Mouse (Mus musculus): ENCODE data around the gene Gata1. TPM values are rescaled to one million over a fixed set of nuclear protein-coding genes. Genes with fewer than 3 reads are reported as not detected.

Gata1 gene
- polyA plus RNA-seq, 1 experiment from 2014 or later = 0.22 TPM

- no peak for ATAC-seq (ENCODE audit: low FRiP score, low read depth)
- WGBS = 32% methylated on average over 5 of the region's 5 CpGs
- H3K9ac ChIP-seq = no peak overlapping the region
- H3K4me3 ChIP-seq = no peak overlapping the region
- H3K9me3 ChIP-seq = no peaks in the 10 kb centered on the region
- no peaks in the 10 kb centered on the region for H3K27me3 ChIP-seq
- no peaks in the 10 kb centered on the region for H3K4me1 ChIP-seq (replicated peaks)
- H3K27ac ChIP-seq (replicated peaks) = no peak overlapping the region
- no peaks in the 10 kb centered on the region for H3K36me3 ChIP-seq
- no peak overlapping the region for H3K4me2 ChIP-seq
These were observed 24.1 kb upstream of the Gata1 start for GRCm38 (mm10) chrX:8002001-8002400.

GRCm38 (mm10) chrX:8000546-8001192 is 22.8 kb upstream of the Gata1 start:
- Histone ChIP-seq H3K9ac (no peak overlapping the region), H3K4me2 (no peak overlapping the region), H3K27me3 (no peaks in the 10 kb centered on the region), H3K36me3 (no peaks in the 10 kb centered on the region), H3K4me3 (no peak overlapping the region), H3K9me3 (no peaks in the 10 kb centered on the region), H3K4me1 (replicated peaks) (no peaks in the 10 kb centered on the region), H3K27ac (replicated peaks) (no peak overlapping the region)
- ATAC-seq (ENCODE audit: low FRiP score, low read depth) = no peak
- WGBS = 85% methylated on average over 3 of the region's 3 CpGs

GRCm38 (mm10) chrX:7993068-7993735 is 15.3 kb upstream of the Gata1 start:
- no peak overlapping the region for H3K27ac ChIP-seq (replicated peaks)
- H3K27me3 ChIP-seq = no peaks in the 10 kb centered on the region
- H3K36me3 ChIP-seq = no peaks in the 10 kb centered on the region
- H3K9ac ChIP-seq = no peak overlapping the region
- ATAC-seq (ENCODE audit: low FRiP score, low read depth) = no peak
- no peaks in the 10 kb centered on the region for H3K4me1 ChIP-seq (replicated peaks)
- no peaks in the 10 kb centered on the region for H3K9me3 ChIP-seq
- no peak overlapping the region for H3K4me3 ChIP-seq
- no peak overlapping the region for H3K4me2 ChIP-seq
- WGBS = 74% methylated on average over 10 of the region's 10 CpGs

- 61% methylated on average over 8 of the region's 8 CpGs for WGBS
- Histone ChIP-seq H3K4me1 (replicated peaks) (no peaks in the 10 kb centered on the region), H3K9me3 (no peaks in the 10 kb centered on the region), H3K27ac (replicated peaks) (no peak overlapping the region), H3K4me3 (no peak overlapping the region), H3K9ac (no peak overlapping the region), H3K36me3 (no peaks in the 10 kb centered on the region), H3K4me2 (no peak overlapping the region), H3K27me3 (no peaks in the 10 kb centered on the region)
- no peak for ATAC-seq (ENCODE audit: low FRiP score, low read depth)
These were observed 14.7 kb upstream of the Gata1 start for GRCm38 (mm10) chrX:7992379-7993067.

- H3K36me3 ChIP-seq = no peaks in the 10 kb centered on the region
- no peaks in the 10 kb centered on the region for H3K27me3 ChIP-seq
- no peaks in the 10 kb centered on the region for H3K4me1 ChIP-seq (replicated peaks)
- H3K27ac ChIP-seq (replicated peaks) = no peak overlapping the region
- H3K9ac ChIP-seq = no peak overlapping the region
- 87% methylated on average over 7 of the region's 7 CpGs for WGBS
- H3K4me2 ChIP-seq = no peak overlapping the region
- no peak overlapping the region for H3K4me3 ChIP-seq
- no peaks in the 10 kb centered on the region for H3K9me3 ChIP-seq
- no peak for ATAC-seq (ENCODE audit: low FRiP score, low read depth)
These were observed 3.5 kb upstream of the Gata1 start for GRCm38 (mm10) chrX:7981368-7981767.

GRCm38 (mm10) chrX:7971292-7971691 is 6.6 kb downstream of the Gata1 start:
- Histone ChIP-seq H3K9me3 (no peaks in the 10 kb centered on the region), H3K4me1 (replicated peaks) (no peaks in the 10 kb centered on the region), H3K4me3 (no peak overlapping the region), H3K36me3 (no peaks in the 10 kb centered on the region), H3K9ac (no peak overlapping the region), H3K4me2 (no peak overlapping the region), H3K27ac (replicated peaks) (no peak overlapping the region), H3K27me3 (no peaks in the 10 kb centered on the region)
- ATAC-seq (ENCODE audit: low FRiP score, low read depth) = no peak
- 74% methylated on average over 4 of the region's 4 CpGs for WGBS

- 95% methylated on average over 3 of the region's 3 CpGs for WGBS
- no peak overlapping the region for H3K9ac ChIP-seq
- H3K27ac ChIP-seq (replicated peaks) = no peak overlapping the region
- no peaks in the 10 kb centered on the region for H3K27me3 ChIP-seq
- no peaks in the 10 kb centered on the region for H3K9me3 ChIP-seq
- H3K36me3 ChIP-seq = no peaks in the 10 kb centered on the region
- ATAC-seq (ENCODE audit: low FRiP score, low read depth) = no peak
- H3K4me3 ChIP-seq = no peak overlapping the region
- H3K4me1 ChIP-seq (replicated peaks) = no peaks in the 10 kb centered on the region
- H3K4me2 ChIP-seq = no peak overlapping the region
These were observed 9.0 kb downstream of the Gata1 start for GRCm38 (mm10) chrX:7968899-7969298.

- Histone ChIP-seq H3K4me3 (no peak overlapping the region), H3K27ac (replicated peaks) (no peak overlapping the region), H3K36me3 (no peaks in the 10 kb centered on the region), H3K4me1 (replicated peaks) (no peaks in the 10 kb centered on the region), H3K9me3 (no peaks in the 10 kb centered on the region), H3K4me2 (no peak overlapping the region), H3K27me3 (no peaks in the 10 kb centered on the region), H3K9ac (no peak overlapping the region)
- ATAC-seq (ENCODE audit: low FRiP score, low read depth) = no peak
- WGBS = 85% methylated on average over 8 of the region's 8 CpGs
These were observed 9.6 kb downstream of the Gata1 start for GRCm38 (mm10) chrX:7968226-7968625.

- H3K27ac ChIP-seq (replicated peaks) = no peak overlapping the region
- H3K27me3 ChIP-seq = no peaks in the 10 kb centered on the region
- no peaks in the 10 kb centered on the region for H3K9me3 ChIP-seq
- ATAC-seq (ENCODE audit: low FRiP score, low read depth) = no peak
- H3K4me3 ChIP-seq = no peak overlapping the region
- no peaks in the 10 kb centered on the region for H3K4me1 ChIP-seq (replicated peaks)
- no peaks in the 10 kb centered on the region for H3K36me3 ChIP-seq
- H3K4me2 ChIP-seq = no peak overlapping the region
- WGBS = 80% methylated on average over 7 of the region's 9 CpGs
- no peak overlapping the region for H3K9ac ChIP-seq
These were observed 10.2 kb downstream of the Gata1 start for GRCm38 (mm10) chrX:7967596-7968201.

GRCm38 (mm10) chrX:7966161-7966560 is 11.7 kb downstream of the Gata1 start:
- Histone ChIP-seq H3K4me2 (no peak overlapping the region), H3K27ac (replicated peaks) (no peak overlapping the region), H3K9ac (no peak overlapping the region), H3K27me3 (no peaks in the 10 kb centered on the region), H3K4me3 (no peak overlapping the region), H3K9me3 (no peaks in the 10 kb centered on the region), H3K36me3 (no peaks in the 10 kb centered on the region), H3K4me1 (replicated peaks) (no peaks in the 10 kb centered on the region)
- no peak for ATAC-seq (ENCODE audit: low FRiP score, low read depth)
- 77% methylated on average over 4 of the region's 4 CpGs for WGBS

GRCm38 (mm10) chrX:7963829-7964626 is 13.8 kb downstream of the Gata1 start:
- Histone ChIP-seq H3K4me1 (replicated peaks) (no peaks in the 10 kb centered on the region), H3K27me3 (no peaks in the 10 kb centered on the region), H3K27ac (replicated peaks) (no peak overlapping the region), H3K4me2 (no peak overlapping the region), H3K4me3 (no peak overlapping the region), H3K9ac (no peak overlapping the region), H3K36me3 (no peaks in the 10 kb centered on the region), H3K9me3 (no peaks in the 10 kb centered on the region)
- no peak for ATAC-seq (ENCODE audit: low FRiP score, low read depth)
- 81% methylated on average over 7 of the region's 7 CpGs for WGBS

All from hindbrain, embryonic 15.5 days (tissue).